Mouse (Mus musculus) T-helper 1 cell (primary cell): Measurements from ENCODE around the gene Olfr198.
"Not testable (repeated sequence)": the region's sequence is repeated elsewhere in the genome, so short reads cannot be mapped to it uniquely, and the experiment has no call there.

Experiments
- in situ Hi-C: fragments of 300-600 bp; cut with MboI, MseI; formaldehyde crosslinking; loops from one replicate; pipeline ENCODE4 v1.15.1; 2025; ENCODE audit warnings: high pct_unique_total_duplicates

Olfr198 gene

DNA sequence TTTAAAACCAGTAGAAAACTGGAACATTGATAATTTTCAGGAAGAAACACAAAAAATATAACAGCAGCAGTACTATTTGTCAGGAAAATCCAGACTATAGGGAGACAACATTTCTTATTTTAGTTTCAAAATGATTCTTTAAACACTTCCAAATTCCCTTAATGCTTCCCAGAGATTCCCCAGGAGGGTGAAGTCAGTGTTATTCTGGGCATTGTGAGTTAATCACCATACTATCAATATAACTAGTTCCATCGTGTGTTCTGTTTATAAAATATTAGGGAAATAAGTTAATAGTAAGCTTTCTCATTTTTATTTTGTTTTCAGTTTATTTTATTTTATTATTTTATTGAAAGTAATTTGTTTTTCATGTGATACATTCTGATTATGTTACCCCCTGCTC, at the start of gene Olfr198:
Gene Olfr198 (minus strand): TSS at position 101 of the 400 bp plus-strand sequence.
- in situ Hi-C loops = not testable (repeated sequence)

DNA sequence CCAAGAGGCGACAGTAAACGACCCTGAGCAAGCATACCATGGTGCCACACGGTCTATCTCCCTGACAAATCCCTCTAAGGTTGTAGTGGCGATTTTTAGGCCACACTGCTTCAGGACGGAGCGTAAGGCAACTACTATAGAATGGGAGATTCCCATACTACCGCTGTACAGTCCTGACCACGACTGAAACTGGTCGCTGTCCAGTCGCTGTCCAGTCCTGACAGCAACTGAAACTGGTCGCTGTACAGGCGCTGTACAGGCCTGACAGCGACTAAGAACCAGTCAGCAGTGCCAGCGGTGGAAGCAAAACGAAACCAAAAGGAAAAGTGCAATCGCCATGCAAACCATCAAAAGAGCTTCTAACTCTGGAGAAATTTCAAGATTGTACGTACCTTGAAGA, 46.4 kb upstream of the Olfr198 start:
- in situ Hi-C loops = no loop called here

DNA sequence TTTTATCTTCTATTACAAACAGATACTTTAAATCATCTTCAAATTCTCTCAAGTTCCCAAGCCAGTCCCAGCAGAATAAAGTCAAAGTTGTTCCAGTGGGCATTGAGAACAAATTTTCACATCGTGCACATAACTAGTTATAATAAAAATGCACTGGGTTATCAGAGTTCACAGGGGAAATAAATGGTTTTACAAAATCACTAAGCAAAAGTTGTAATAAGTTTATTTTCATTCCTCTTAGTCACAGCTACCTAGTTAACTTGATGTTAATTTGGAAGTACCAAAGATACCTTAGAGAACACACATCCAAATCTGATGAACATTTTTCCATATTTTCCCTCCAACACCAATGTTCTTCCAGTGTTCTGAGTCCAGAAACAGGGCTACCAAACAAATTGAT, 16.3 kb upstream of the Olfr198 start, which contains the start of gene Olfr199:
Gene Olfr199 (minus strand): TSS at position 101 of the 400 bp plus-strand sequence.
- in situ Hi-C loops = not testable (repeated sequence)

DNA sequence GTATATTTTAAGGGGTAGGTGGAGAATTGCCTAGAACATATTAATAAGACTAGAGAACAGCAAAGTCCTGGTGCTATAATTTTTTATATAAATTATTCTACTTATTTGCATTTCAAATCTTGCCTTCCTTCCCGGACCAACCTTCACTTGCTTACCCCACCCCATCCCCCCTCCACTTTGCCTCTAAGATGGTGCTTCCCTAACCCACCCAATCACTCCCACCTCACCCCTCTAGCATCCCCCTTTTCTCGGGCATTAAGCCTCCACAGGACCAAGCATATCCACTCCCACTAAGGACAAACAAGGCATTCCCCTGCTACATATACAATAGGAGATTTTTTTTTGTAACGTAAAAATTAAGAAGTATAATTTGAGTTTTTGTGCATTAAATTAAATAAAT, 14.5 kb upstream of the Olfr198 start:
- in situ Hi-C loops = not testable (repeated sequence)

DNA sequence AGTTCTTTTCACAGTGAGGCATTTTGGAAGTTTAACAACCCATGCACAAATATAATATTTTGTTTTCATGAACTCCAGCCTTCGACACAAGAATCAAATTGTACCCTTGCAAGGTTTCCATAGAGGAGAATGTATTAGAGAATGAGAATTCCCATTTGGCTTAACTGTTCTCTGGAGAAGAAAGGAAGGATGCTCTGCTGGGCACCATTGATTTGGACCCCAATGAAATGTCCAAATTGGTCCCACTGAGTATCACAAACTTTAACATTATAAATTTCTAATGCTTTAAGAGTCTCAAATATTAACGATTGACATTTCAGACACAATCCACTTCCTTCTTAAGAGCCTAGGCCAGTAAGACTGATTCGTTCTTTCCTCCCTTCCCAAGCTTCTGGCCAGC, 33.0 kb downstream of the Olfr198 start, which contains the start of gene Olfr196:
Gene Olfr196 (minus strand): TSS at position 101 of the 400 bp plus-strand sequence.
- in situ Hi-C loops = no loop called here

DNA sequence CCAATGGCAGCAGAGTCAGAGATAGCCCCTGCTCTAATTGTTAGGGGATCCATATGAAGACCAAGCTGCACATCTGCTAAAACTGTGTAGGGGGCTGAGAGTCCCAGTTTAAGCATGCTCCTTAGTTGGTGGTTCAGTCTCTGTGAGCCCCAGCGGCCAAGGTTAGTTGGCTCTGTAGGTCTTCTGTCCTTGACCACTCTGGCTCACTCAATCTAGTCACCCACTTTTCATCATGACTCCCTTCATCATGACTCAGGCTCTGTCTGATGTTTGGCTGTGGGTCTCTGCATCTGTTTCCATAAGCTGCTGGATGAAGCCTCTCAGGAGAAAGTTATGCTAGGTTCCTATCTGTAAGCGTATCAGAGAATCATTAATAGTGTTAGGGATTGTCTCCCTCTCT, 51.3 kb downstream of the Olfr198 start:
- in situ Hi-C loops = no loop called here
